Mouse (Mus musculus) splenic B cell, adult 2 months (primary cell): ENCODE measurements at regions not wholly inside any gene's neighbourhood (a gene's known extent, or its start where the extent isn't known, plus 50 kb on each side); places are given as distances from the start of the nearest gene placed in this dataset.
"Not testable (repeated sequence)": the region's sequence is repeated elsewhere in the genome, so short reads cannot be mapped to it uniquely, and the experiment has no call there.

Experiments used
- DNase-seq: peaks from one replicate; pipeline ENCODE4 v3.0.0-alpha.2; 2011; ENCODE audit warnings: low read depth, low spot score
- H3K27me3 ChIP-seq: 2 replicates; pipeline ENCODE4 v1.6.1; 2012; ENCODE audit warnings: mild to moderate bottlenecking, low read length, moderate library complexity, mixed read lengths; ENCODE audit not compliant: control insufficient read depth, poor library complexity, insufficient read depth, severe bottlenecking
- H3K36me3 ChIP-seq: 2 replicates; pipeline ENCODE4 v1.6.1; 2012; ENCODE audit warnings: mild to moderate bottlenecking, low read length, moderate library complexity, mixed read lengths; ENCODE audit not compliant: control insufficient read depth, poor library complexity, insufficient read depth, severe bottlenecking

GRCm38 (mm10) chr10:66593001-66593400, 502.9 kb upstream of the Jmjd1c start:
- no peaks in the 10 kb centered on the region for H3K27me3 ChIP-seq
- H3K36me3 ChIP-seq = no peaks in the 10 kb centered on the region

DNA sequence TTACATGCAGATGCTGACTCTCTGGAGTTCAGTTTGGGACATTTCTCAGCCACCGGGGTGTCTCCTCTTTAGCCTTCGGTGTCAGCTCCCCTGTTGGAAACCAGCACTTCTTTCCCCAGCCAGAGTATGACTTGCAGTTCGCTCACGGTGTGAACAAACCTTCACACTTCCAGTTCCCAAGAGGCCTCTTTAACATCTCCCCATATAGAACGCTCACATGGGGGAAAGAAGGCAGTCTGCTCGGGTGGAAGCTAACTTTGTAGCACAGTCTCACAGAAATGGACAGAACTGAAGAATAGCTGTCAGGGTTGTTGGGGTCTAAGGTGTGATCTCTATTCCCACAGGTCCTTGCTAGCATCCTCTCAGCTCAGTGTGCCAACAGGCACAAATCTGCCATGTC, 502.4 kb upstream of the Jmjd1c start:
- H3K36me3 ChIP-seq = no peaks in the 10 kb centered on the region
- H3K27me3 ChIP-seq = no peaks in the 10 kb centered on the region
- DNase-seq = no peak

More at GRCm38 (mm10) chr10:66593001-66593400, 502.9 kb upstream of the Jmjd1c start:
- no peak for DNase-seq

GRCm38 (mm10) chr10:66597952-66598351, 498.0 kb upstream of the Jmjd1c start:
- H3K36me3 ChIP-seq = no peaks in the 10 kb centered on the region

GRCm38 (mm10) chr10:66607141-66607540, 488.8 kb upstream of the Jmjd1c start:
- Histone ChIP-seq H3K36me3 (no peaks in the 10 kb centered on the region), H3K27me3 (no peaks in the 10 kb centered on the region)
- no peak for DNase-seq

More at GRCm38 (mm10) chr10:66597952-66598351, 498.0 kb upstream of the Jmjd1c start:
- H3K27me3 ChIP-seq = no peaks in the 10 kb centered on the region
- no peak for DNase-seq

DNA sequence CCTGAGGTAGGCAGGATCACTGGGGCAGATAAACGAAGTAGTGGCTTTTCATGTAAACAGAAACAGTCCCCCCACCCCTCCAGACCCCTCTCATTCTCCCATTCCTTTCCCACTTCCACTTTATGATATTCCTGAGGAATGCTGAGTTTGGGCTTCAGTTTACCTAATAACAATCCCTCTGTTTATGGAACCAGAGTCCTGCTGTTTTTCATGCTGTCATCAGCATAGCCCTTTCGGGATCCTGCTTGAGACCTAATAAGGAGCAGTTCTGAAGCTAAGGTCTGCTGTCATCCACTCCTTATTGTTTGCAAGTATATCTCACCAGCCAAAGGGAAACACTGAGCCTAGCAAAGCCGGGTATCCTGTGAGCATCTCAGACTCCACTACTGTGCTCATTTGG, 479.6 kb upstream of the Jmjd1c start:
- Histone ChIP-seq H3K36me3 (no peaks in the 10 kb centered on the region), H3K27me3 (no peaks in the 10 kb centered on the region)
- DNase-seq = no peak

- no peak for DNase-seq
- Histone ChIP-seq H3K36me3 (no peaks in the 10 kb centered on the region), H3K27me3 (no peaks in the 10 kb centered on the region)
Observed at GRCm38 (mm10) chr10:66630996-66631395, 464.9 kb upstream of the Jmjd1c start.

DNA sequence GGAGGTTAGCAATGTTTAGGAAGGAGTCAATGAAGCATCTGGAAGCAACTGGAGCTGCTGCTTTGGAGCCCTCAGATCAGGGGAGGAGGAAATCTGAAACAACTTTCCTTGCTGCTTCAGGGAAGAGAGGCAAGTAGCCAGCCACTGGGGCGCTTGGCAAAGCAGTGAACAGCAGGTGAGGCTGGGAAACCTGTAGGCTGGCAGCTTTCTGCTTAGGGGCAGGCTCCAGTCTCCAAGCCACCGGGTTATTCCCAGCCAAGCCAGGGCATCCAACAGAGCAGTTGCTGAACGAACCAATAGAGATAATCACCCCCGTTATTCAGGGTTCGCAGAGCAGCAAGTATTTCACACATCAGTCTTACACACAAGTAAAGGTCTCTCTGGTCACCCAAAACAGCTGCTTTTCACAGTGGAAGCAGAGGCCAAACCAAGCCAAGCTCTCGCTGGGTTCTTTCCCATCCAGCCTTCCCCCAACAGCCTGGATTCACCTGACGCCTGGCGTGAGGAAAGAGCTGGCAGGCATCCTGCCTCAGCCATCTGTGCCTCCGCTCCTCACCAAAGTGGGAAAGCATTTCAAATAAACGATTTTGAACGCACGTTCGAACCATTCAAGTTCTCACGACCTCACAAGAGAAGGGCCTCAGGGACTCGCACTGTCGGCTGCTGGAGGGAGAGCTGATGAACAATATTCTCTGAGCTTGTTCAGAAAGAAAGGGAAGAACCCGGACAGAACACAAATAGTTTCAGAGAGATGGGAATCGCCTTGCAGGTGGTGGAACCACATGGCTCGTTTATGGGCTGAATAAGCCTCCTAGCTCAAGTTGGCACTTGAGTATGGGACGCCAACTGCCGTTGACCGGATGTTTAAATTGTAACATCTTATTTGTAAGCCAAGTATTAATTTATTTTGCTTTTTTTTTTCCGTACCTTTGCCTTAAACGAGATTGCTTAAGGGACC, 454.8 kb upstream of the Jmjd1c start:
- H3K36me3 ChIP-seq = no peaks in the 10 kb centered on the region
- H3K27me3 ChIP-seq = no peaks in the 10 kb centered on the region
- DNase-seq = no peak

DNA sequence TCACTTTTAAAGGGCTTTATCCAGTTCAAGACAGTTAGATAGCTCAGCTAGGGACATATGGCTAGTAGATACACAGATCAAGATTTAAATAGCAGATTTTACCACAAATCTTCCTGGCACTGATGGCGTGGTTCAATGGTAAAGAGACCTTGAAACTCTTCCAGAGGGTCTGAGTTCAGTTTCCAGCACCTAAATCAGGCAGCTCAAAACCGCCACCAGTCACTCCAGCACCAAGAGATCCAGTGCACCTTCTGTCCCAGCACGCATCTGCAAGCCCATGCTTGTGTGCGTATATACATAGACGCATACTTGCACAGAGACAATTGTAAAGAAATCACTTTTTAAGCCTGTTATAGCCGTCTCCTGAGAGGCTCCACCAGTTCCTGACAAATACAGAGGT, 454.0 kb upstream of the Jmjd1c start:
- no peaks in the 10 kb centered on the region for H3K36me3 ChIP-seq
- no peaks in the 10 kb centered on the region for H3K27me3 ChIP-seq
- no peak for DNase-seq

GRCm38 (mm10) chr10:66643160-66643559, 452.8 kb upstream of the Jmjd1c start:
- Histone ChIP-seq H3K27me3 (no peaks in the 10 kb centered on the region), H3K36me3 (no peaks in the 10 kb centered on the region)
- DNase-seq = no peak

GRCm38 (mm10) chr10:66657520-66657919, 438.4 kb upstream of the Jmjd1c start:
- Histone ChIP-seq H3K27me3 (no peaks in the 10 kb centered on the region), H3K36me3 (no peaks in the 10 kb centered on the region)
- DNase-seq = no peak

DNA sequence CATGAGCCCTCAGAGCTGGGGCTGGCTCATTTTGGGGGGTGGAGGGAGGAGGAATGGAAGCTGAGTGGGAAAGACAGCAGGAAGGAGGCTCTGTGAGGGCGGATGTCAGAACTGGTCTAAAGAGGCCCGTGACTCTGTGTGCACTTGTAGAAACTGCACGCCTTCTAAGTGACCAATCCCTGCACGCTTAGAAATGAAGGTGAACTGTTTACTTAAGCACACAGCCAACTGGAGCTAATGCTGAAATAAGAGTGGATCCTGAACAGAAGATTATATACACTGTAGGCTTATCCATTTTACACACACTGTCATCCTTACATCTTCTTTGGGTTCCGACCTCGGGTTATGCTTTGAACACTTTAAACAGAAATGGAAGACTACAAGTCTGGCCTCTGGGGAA, 412.8 kb upstream of the Jmjd1c start:
- DNase-seq = no peak
- H3K27me3 ChIP-seq = no peaks in the 10 kb centered on the region

DNA sequence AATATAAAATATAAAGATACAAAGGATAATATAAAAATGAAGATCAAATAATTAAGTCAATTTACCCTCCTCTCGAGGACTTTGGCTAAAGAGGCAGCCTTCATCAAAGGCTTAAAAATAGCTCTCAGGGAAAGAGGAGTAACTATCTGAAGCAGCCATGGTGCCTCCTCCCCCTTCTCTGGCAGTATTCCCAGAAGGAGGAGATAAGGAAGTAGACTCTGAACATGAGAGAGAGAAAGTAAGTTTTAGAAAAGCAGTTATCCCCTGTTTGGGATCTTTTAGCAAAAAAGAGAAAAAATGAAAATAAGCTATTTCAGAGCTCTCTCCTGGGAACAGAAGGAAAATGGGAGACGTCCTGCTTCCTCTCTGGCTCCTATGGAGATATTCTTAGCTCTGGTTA, 406.7 kb upstream of the Jmjd1c start:
- DNase-seq, H3K36me3 ChIP-seq: not testable (repeated sequence)

More for the DNA sequence above, 412.8 kb upstream of the Jmjd1c start:
- no peaks in the 10 kb centered on the region for H3K36me3 ChIP-seq

DNA sequence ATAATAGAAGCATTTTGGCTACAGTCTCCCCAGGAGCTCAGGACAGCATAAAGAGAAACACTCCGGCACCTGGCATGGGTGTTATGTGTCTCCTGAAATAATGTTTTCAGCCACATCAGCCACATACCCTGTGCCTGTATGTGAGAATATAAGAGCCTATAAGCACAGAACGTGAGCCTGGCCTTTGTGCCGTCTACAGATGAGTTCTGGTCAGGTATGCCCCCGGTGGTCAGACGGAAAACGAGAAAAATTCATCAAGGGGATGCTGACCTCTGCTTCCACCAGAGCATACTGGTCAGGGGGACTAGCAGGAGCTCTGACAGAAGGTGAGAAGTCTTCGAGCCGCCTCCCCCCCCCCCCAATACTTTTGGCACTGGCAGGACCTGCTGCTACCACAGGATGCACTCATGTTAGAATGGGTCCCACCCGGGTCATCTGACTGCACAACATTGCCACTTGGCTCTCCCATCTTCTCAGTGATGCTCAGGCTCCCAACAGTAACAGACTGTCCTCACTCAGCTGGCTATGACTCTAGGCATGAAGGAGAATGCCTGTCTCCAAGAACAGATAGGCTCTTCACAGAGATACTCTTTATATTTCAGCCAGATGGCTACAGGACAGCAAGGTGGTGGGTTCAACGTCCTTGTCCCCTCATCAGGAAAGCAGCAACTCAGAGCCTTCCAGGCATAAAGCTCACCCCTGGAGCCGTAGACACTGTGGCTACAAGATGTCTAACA, 401.2 kb upstream of the Jmjd1c start:
- Histone ChIP-seq H3K36me3 (no peaks in the 10 kb centered on the region), H3K27me3 (no peaks in the 10 kb centered on the region)
- DNase-seq = no peak

More for the DNA sequence above, 406.7 kb upstream of the Jmjd1c start:
- H3K27me3 ChIP-seq = not testable (repeated sequence)

- not testable (repeated sequence) for H3K36me3 ChIP-seq, DNase-seq, H3K27me3 ChIP-seq
Observed at GRCm38 (mm10) chr10:66714926-66715325, 381.0 kb upstream of the Jmjd1c start.

DNA sequence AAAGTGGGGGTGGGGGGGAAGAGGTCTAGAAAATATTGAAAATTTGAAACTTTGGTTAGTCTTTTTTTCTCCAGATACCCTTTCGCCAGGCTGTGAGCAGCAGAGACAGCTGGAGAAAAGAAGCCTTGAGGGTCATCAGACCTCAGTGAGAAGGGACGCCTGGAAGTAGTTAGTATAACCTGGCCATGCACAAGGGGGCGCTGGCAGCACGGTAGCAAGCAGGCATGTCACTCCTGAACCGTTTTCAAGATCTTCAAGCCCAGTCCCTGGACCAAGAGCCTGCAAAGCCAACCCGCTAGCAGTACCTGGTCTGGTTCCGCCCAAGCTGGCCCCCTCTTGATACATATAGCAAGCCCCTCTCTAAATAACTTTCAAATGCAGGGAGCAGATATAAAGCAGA, 378.0 kb upstream of the Jmjd1c start:
- no peak for DNase-seq
- Histone ChIP-seq H3K27me3 (no peaks in the 10 kb centered on the region; the same call in 1 of the 2 replicates), H3K36me3 (no peaks in the 10 kb centered on the region)
